Mouse (Mus musculus) lung, postnatal 10 days (tissue): ENCODE results near the gene Thrap3.

Experiments
- DNase-seq: peaks from one replicate; pipeline ENCODE4 v3.0.0; 2021

Gene Thrap3

DNA sequence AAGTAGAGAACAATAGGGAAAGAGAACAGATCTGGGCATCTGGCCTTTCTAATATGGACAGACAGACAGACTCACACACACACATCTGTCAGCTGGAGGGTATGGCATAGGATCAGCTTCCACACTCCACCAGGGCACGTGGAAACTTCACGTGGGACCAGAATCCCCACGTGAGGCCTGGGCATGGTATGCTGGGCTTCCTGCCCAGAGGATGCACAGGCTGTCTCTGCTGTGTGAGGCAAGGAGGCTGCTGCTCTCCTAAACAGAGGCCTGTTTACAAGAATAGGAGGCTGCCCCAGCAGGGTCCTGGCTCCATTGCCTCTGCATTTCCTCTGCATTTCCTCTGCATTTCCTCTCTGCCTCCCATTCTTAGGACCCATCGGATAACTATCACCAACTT, 67.9 kb downstream of the Thrap3 start:
- no peak for DNase-seq

GRCm38 (mm10) chr4:126134236-126134635, 68.3 kb downstream of the Thrap3 start:
- DNase-seq = no peak

DNA sequence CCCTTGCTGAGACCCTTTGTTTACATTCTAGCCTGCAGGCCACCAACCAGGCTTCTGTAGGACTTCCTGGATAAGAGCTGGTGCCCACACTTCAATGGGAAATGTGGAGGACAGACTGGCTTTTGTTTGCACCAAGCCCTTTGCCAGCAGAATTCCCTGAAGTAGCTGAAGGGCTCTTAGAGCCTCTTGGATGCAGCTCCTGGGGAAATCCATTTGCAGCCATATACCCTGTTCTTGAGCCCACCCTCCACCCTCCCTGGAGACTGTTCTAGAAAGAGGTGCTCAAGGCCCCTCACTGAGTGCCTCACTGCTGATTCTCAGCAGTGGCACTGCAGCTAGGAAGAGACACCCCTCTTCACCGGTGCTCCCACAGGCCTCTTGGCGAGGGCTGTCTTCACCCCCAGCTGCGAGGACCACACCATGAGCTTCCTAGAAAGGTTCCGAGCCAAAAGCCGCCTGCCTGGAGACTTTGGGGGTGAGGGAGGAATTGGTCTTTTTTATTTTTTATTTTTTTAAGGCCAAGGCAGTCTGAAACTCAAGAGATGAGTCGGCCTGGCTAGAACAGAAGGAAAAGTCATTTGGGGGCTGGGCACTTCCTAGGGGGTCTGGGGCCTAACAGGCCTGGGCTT, 69.8 kb downstream of the Thrap3 start:
- DNase-seq = peak; percentile 56

DNA sequence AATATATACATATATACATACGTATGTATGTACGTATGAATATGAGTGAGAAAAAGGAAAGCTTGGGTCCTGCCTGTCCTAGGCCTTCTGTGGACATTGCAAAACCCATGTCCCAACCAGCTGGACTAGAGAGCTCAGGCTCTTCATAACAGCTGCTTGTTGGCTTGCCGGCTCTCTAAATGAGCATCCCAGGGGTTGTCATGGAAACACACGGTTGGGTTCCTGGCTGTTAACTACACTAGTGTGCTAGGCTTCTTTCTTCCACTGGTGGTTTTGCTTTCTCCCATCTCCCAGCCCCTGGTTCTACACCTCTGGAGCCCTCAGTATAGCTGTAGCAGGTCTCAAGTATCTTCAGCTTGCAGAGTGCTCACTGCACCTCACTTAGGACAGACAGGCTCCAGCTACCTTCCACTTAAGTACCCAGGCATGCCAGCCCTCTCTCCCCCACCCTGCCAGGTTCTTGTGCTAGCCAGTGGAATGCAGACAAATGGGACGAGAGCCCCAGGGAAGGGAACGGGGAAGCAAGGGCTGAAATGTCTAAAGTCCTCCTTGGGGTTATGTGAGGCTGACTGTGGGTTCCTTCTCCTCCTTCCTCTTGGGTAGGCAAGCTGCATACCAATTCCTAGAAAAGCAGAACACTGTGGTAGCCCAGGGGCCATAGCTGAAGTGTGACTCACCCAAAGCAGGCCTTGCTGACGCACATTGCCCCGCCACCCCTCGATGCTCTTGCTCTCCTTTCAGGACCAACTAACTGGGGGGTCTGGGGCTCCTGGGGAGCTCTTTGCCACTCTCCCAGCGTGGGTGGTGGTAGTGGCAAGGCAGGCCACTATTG, 71.1 kb downstream of the Thrap3 start:
- DNase-seq = peak; percentile 82

- peak; percentile 85 for DNase-seq
These were observed 72.1 kb downstream of the Thrap3 start for GRCm38 (mm10) chr4:126130502-126130901.

- DNase-seq = peak; percentile 53
These were observed 79.1 kb downstream of the Thrap3 start for GRCm38 (mm10) chr4:126123309-126124040.

- no peak for DNase-seq
These were observed 82.1 kb downstream of the Thrap3 start for GRCm38 (mm10) chr4:126120506-126120905.

GRCm38 (mm10) chr4:126120052-126120451, 82.5 kb downstream of the Thrap3 start:
- DNase-seq = no peak

- no peak for DNase-seq
These were observed 83.5 kb downstream of the Thrap3 start for GRCm38 (mm10) chr4:126119051-126119450.

GRCm38 (mm10) chr4:126118651-126119050, 83.9 kb downstream of the Thrap3 start:
- no peak for DNase-seq

DNA sequence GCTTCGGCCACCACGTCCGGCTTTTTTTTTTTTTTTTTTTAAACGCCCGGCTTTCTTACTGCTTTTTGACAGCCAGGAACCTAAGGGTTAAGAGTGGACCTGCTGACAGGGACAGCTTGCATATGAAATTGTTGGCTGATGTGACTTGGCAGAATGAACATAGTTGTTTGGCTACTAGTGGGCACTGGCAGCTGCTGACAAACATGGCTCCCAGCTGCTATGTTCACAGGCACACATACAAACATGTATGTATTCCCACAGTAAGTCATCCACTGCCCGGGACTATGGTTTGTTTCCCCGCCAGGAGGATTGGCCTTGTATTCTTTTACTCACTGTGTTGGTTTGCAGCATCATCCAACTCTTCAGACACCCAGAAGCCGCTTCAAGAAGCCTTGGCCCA, 85.4 kb downstream of the Thrap3 start:
- DNase-seq = no peak

DNA sequence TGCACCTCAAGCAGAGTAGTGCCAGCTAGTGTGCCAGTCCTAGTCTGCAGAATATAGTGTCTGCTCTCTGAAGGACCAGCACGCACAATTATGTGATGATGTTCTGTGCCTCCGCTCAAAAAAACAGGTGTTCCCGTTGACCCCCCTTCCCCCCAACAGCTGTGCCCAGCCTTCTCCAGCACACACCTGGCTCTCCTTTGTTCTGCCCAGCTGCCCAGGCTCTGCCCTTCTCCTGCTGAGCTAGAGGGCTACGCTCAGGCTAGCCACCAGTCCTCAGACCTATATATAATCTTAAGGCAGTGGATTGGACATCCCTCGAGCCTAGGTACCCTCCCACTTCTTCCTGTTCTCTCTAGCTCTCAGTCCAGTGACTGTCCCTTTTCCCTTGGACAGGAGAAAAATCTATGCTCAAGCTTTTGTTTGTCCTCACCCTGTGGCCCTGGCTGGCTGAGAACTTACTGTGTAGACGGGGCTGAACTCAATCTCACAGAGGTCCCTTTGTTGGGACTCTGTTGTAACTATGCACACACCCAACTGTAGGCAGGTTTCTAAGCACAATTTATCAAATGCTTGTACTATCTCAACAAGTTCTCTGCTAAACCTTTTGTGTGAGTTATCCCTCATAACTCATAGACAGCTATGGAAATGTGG, 86.6 kb downstream of the Thrap3 start:
- DNase-seq = no peak

- no peak for DNase-seq
These were observed 87.1 kb downstream of the Thrap3 start for GRCm38 (mm10) chr4:126115411-126115810.
